Mouse (Mus musculus): ENCODE data around the gene Ctsz. TPM values are rescaled to one million over a fixed set of nuclear protein-coding genes. Genes with fewer than 3 reads are reported as not detected.

Ctsz gene
- 318 and 420 TPM in 2 replicates for polyA plus RNA-seq (2012; rRNA removed; ENCODE audit: low replicate concordance)

DNA sequence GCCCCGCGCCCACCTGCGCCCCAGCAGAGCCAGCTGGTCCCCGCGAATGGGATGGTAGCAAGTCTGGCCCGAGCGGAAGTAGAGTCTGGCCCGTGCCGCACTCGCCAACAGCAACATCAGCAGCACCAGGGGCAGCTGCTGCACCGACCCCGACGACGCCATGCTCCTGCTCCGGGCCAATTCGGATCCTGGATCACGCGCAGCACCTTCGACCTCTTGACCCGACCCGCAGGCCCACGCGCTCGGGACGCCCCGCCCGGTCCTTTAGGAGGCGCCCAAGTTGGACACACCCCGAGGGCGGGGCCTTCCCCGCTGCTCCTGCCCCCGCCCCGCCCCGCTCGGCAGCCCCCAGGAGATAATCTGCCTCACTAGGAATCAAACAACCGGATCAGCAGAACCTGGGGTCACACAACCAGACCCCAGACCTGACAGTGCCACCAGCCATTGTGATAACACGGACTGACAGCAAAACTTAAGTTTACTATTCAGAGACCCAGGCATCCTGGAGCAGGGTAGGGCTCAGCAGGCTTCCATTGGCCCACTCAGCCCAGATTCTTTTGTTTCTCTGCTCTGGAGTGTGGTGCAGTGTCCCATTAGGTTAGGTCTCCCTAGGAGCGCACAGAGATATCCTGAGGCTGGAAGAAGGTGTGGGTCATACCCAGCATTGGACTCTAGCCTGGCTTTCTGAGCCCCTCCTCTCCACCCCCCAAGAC is at the start of gene Ctsz:
Gene Ctsz (minus strand): TSS at position 303 of the 713 bp plus-strand sequence.

DNA sequence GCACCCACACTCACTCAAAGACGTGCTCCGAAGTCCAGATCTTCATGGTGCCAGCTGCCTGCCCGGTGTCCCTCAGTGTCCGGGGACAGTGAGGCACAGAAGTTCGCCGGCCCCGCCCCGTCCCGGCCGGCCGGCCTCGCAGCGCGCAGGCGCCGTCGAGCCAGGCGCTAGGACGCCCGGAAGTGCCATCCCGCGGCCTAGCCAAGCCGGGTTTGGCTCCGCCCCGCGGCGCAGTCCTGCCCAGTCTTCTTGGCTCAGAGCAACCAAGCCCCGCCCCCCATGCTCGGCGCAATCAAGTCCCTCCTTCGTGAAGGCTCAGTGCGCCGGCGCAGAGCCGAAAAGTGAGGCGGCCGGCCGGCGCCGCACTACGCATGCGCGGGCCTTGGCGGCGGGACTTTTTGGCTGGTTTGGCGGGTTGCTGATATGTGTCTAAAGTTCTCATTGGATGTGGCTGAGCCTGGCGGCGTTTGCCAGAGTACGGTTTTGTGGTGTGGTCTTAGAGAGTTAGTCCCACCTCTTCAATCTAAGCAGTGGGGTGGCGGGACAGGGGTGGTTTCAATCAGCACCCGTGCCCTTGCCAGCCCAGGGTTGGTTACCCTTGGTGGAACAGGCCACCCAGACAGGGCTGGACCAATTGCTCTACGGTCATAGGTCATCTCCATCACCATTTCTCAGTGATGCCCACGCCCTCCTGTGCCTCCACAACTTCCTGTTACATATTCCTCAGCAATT is 34.1 kb upstream of the Ctsz start, which contains the start of gene Prelid3b:
Gene Prelid3b (minus strand): TSS at position 264 of the 732 bp plus-strand sequence.

DNA sequence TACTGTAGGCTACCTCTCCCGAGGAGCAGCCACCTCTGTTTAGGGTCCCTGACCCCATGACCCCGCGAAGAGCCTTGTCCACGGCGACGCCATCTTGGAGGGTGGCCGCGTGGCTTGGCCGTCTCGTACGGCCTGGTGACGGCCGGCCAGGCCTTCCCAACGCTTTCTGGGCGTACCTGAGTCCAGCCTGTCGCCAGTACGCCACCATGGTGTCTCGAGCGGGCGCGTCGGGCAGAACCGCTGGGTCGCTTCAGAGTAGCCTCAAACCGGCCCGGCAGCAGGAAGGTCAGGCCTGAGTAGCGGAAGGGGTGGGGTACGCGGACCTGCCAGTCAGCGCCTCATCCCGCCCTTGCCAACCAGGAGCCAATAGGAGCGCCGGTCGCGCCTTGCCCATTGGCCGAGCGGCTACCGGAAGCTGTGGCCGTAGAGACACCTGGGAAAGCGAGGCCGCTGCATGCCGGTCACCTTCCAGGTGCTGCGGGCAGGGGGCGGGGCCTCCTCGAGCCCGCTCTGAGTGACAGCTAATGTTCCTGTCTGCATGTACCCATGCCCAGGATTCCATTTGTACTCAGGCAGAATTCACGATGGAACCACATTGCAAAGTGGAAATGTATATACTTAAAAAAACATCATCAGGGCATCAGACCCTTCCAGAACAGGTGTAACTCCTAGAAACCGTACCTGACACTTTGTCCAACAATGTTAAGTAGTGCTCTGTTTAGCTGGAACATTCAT is 25.1 kb upstream of the Ctsz start, which contains the start of gene Atp5e:
Gene Atp5e (minus strand): TSS at position 317 of the 735 bp plus-strand sequence.

DNA sequence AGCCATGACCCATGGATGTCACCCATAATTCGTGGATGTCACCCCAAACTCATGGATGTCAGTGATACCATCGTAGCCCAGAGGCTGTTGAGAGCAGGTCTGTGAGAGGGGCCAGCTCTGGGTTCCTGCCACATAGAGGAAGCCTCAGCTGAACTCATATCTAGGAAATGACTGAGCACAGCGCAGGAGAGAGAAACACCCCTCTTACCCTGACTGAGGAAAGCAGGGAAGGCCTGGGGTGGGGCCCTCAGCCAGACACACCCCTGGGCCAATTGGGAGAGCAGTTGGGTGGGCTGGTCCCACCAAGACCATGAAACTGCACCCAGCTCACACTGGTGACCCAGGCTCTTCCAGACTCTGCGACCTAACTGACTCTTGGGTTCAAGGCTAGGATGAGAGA is 11.5 kb upstream of the Ctsz start, which contains the start of gene Tubb1:
Gene Tubb1 (plus strand): TSS at position 343 of the 400 bp plus-strand sequence.

DNA sequence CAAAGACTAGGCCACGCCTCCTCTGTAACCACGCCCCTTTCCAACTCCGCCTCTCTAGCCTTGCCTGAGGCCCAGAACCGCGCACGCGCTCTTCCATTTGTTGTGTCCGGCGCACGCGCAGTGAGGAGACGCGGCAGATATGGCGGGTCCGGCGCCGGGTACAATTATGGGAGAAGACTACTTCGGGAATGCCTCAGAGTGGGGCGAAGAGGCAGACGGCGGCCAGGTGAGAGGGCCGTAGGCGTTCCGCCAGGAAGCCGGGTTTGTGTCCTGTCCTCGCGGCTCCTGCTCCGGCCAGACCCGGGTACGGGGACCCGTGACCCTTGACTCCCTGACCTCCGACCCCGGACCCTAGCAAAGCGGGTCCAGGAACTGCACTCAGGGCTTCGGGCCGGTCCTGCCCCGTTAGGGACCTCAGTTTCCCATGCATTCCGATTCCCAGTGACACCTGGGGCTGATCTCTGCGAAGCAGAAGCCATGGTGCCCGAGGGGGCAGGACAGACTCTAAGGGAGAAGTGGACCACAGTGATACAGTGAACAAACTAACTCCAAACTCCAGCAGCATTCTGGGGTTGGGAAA is 23.0 kb downstream of the Ctsz start, which contains the start of gene Nelfcd:
Gene Nelfcd (plus strand): TSS at position 74 of the 580 bp plus-strand sequence.

Other genes starting within 250 kb of the Ctsz start
- 367 and 387 TPM in 2 replicates for gene Gnas, start 154.7 kb downstream of the Ctsz start, polyA plus RNA-seq (2012; rRNA removed; ENCODE audit: low replicate concordance)
- gene Gm20721, start 92.3 kb downstream of the Ctsz start, polyA plus RNA-seq (2012; rRNA removed; ENCODE audit: low replicate concordance) = not detected in 2 replicates
- 37.5 and 44.5 TPM in 2 replicates for gene Nelfcd, start 23.2 kb downstream of the Ctsz start, polyA plus RNA-seq (2012; rRNA removed; ENCODE audit: low replicate concordance)
- 0.21 TPM in 1 of 2 replicates, not detected in the other for gene Tubb1, start 11.7 kb upstream of the Ctsz start, polyA plus RNA-seq (2012; rRNA removed; ENCODE audit: low replicate concordance)
- 443 and 480 TPM in 2 replicates for gene Atp5e, start 25.1 kb upstream of the Ctsz start, polyA plus RNA-seq (2012; rRNA removed; ENCODE audit: low replicate concordance)
- 32.2 and 48.5 TPM in 2 replicates for gene Prelid3b, start 34.0 kb upstream of the Ctsz start, polyA plus RNA-seq (2012; rRNA removed; ENCODE audit: low replicate concordance)
- gene Zfp831, start 204.5 kb upstream of the Ctsz start, polyA plus RNA-seq (2012; rRNA removed; ENCODE audit: low replicate concordance) = 0.06 and 0.20 TPM in 2 replicates